Mouse (Mus musculus) spleen, adult 2 months (tissue): ENCODE measurements around the gene Hivep3.

Source experiments
- CTCF ChIP-seq: fragments of 200-500 bp; IDR thresholded peaks from 2 replicates; pipeline ENCODE4 v1.5.1; 2011; ENCODE audit warnings: mild to moderate bottlenecking, inconsistent platforms; ENCODE audit not compliant: insufficient read depth, insufficient read length, insufficient replicate concordance; ENCODE audit errors: extremely low read depth
- POLR2A ChIP-seq: fragments of 200-500 bp; IDR thresholded peaks from 2 replicates; pipeline ENCODE4 v1.6.1; 2011; ENCODE audit warnings: low read depth, low read length, inconsistent platforms

- TF ChIP-seq CTCF = peak; percentile 10; the same call in 1 of the 2 replicates
- TF ChIP-seq POLR2A = no peak
These were observed 453.4 kb downstream of the Hivep3 start for GRCm38 (mm10) chr4:120186934-120187333.
